13 mouse cellular contexts compared by ENCODE assay signal in genomic region chr12:16277567-16278332, GRCm38 (mm10).
A peak's percentile ranks its signal among the peaks of the same experiment; 100 is the strongest.
DNase-seq lines count a peak whose midpoint lies in the region; ATAC-seq and TF ChIP-seq lines count a peak whose summit lies in the region.
"Had no signal": no experiment of that assay in that cellular context is flagged by ENCODE, and none has a peak within 500 bp of the region (broad histone marks: within the 10 kb centered on the region; RNA-seq: fewer than 3 reads in every experiment).

No protein-coding gene starts in this region.

- H3K27me3 ChIP-seq in kidney, postnatal 0 days (ENCODE audit: insufficient read depth, low read length): no peaks in the 10 kb centered on the region
- H3K27me3 ChIP-seq in kidney, embryonic 16.5 days (ENCODE audit: insufficient read depth, low read length): no peaks in the 10 kb centered on the region
- H3K27me3 ChIP-seq in embryonic facial prominence, embryonic 14.5 days (replicated peaks; ENCODE audit: control insufficient read depth, insufficient read depth, low read length): no peaks in the 10 kb centered on the region
- no peaks in the 10 kb centered on the region for H3K27me3 ChIP-seq in midbrain, embryonic 14.5 days (ENCODE audit: control insufficient read depth, insufficient read depth, low read length)
- H3K27me3 ChIP-seq: CH12.LX; embryonic facial prominence, embryonic 13.5 days; heart, embryonic 15.5 days had no signal

- H3K27ac ChIP-seq in kidney, postnatal 0 days: no peak overlapping the region
- no peak overlapping the region for H3K27ac ChIP-seq in kidney, embryonic 16.5 days (ENCODE audit: low read length)
- no peak overlapping the region for H3K27ac ChIP-seq in embryonic facial prominence, embryonic 14.5 days (replicated peaks; ENCODE audit: low read depth, low read length)
- H3K27ac ChIP-seq in midbrain, embryonic 14.5 days (replicated peaks; ENCODE audit: low read depth, low read length): no peak overlapping the region
- H3K27ac ChIP-seq: embryonic facial prominence, embryonic 13.5 days; heart, embryonic 15.5 days; macrophage had no signal

- no peak overlapping the region for H3K4me3 ChIP-seq in kidney, postnatal 0 days (replicated peaks; ENCODE audit: low read depth, low read length)
- H3K4me3 ChIP-seq in kidney, embryonic 16.5 days (ENCODE audit: low read length): no peak overlapping the region
- no peak overlapping the region for H3K4me3 ChIP-seq in embryonic facial prominence, embryonic 14.5 days (ENCODE audit: low read depth, low read length)
- H3K4me3 ChIP-seq in midbrain, embryonic 14.5 days (replicated peaks; ENCODE audit: low read depth, low read length): no peak overlapping the region
- H3K4me3 ChIP-seq: embryonic facial prominence, embryonic 13.5 days; heart, embryonic 15.5 days had no signal

- no peak for TF ChIP-seq CTCF in kidney, postnatal 0 days (IDR thresholded peaks at IDR 0.05; ENCODE audit: low read depth)

- DNase-seq in kidney, postnatal 0 days (ENCODE audit: low spot score): peak; percentile 39
- DNase-seq in R1 (ENCODE audit: low read depth, low spot score): peak; percentile 86
- peak; percentile 60 for DNase-seq in embryonic facial prominence, embryonic 14.5 days (ENCODE audit: low spot score)
- peak; percentile 26 for DNase-seq in midbrain, embryonic 14.5 days
- DNase-seq in left cerebral cortex, adult 9 months (ENCODE audit: low spot score in 2 of 2): no peak
- no peak for DNase-seq in thymus, postnatal 4 days
- DNase-seq in gastrocnemius, adult 18-20 months (ENCODE audit: low spot score): no peak

- WGBS in kidney, postnatal 0 days: 76% methylated on average over 4 of the region's 4 CpGs
- WGBS in kidney, embryonic 16.5 days: 71% methylated on average over 4 of the region's 4 CpGs
- 75% methylated on average over 4 of the region's 4 CpGs for whole genome bisulfite sequencing in embryonic facial prominence, embryonic 14.5 days
- WGBS in midbrain, embryonic 14.5 days: 27% methylated on average over 4 of the region's 4 CpGs

- no peak overlapping the region for H3K4me2 ChIP-seq in kidney, postnatal 0 days (ENCODE audit: low read length)
- H3K4me2 ChIP-seq in kidney, embryonic 16.5 days (replicated peaks; ENCODE audit: low read depth, low read length): no peak overlapping the region
- no peak overlapping the region for H3K4me2 ChIP-seq in embryonic facial prominence, embryonic 14.5 days (ENCODE audit: low read depth, low read length)
- no peak overlapping the region for H3K4me2 ChIP-seq in midbrain, embryonic 14.5 days (ENCODE audit: low read length)
- H3K4me2 ChIP-seq: embryonic facial prominence, embryonic 13.5 days; heart, embryonic 15.5 days; liver, embryonic 11.5 days had no signal

- H3K4me1 ChIP-seq in kidney, postnatal 0 days (replicated peaks; ENCODE audit: insufficient read depth, low read length): no peaks in the 10 kb centered on the region
- no peaks in the 10 kb centered on the region for H3K4me1 ChIP-seq in kidney, embryonic 16.5 days (ENCODE audit: insufficient read depth, low read length)
- H3K4me1 ChIP-seq in embryonic facial prominence, embryonic 14.5 days (ENCODE audit: control insufficient read depth, insufficient read depth, low read length): no peaks in the 10 kb centered on the region
- no peaks in the 10 kb centered on the region for H3K4me1 ChIP-seq in midbrain, embryonic 14.5 days (ENCODE audit: control insufficient read depth, insufficient read depth, low read length)
- H3K4me1 ChIP-seq: embryonic facial prominence, embryonic 13.5 days had no signal

- no peaks in the 10 kb centered on the region for H3K36me3 ChIP-seq in kidney, postnatal 0 days (ENCODE audit: insufficient read depth, low read length)
- no peaks in the 10 kb centered on the region for H3K36me3 ChIP-seq in kidney, embryonic 16.5 days (ENCODE audit: insufficient read depth, low read length)
- no peaks in the 10 kb centered on the region for H3K36me3 ChIP-seq in embryonic facial prominence, embryonic 14.5 days (ENCODE audit: control insufficient read depth, insufficient read depth, low read length)
- no peaks in the 10 kb centered on the region for H3K36me3 ChIP-seq in midbrain, embryonic 14.5 days (ENCODE audit: control insufficient read depth, insufficient read depth, low read length)
- H3K36me3 ChIP-seq: embryonic facial prominence, embryonic 13.5 days; heart, embryonic 15.5 days had no signal

- H3K9ac ChIP-seq in kidney, postnatal 0 days (ENCODE audit: low read depth, low read length): no peak overlapping the region
- no peak overlapping the region for H3K9ac ChIP-seq in kidney, embryonic 16.5 days (replicated peaks; ENCODE audit: low read length)
- no peak overlapping the region for H3K9ac ChIP-seq in embryonic facial prominence, embryonic 14.5 days (ENCODE audit: low read depth, low read length)
- H3K9ac ChIP-seq in midbrain, embryonic 14.5 days (replicated peaks; ENCODE audit: low read length): no peak overlapping the region
- H3K9ac ChIP-seq: embryonic facial prominence, embryonic 13.5 days; heart, embryonic 15.5 days had no signal

- ATAC-seq in kidney, postnatal 0 days (replicated peaks; ENCODE audit: low FRiP score, low read depth): no peak
- no peak for ATAC-seq in kidney, embryonic 16.5 days (ENCODE audit: low FRiP score, low TSS enrichment)
- peak; percentile 68; the same call in 1 of the 2 replicates for ATAC-seq in embryonic facial prominence, embryonic 14.5 days (ENCODE audit: low read depth)
- peak; percentile 48; the same call in 1 of the 2 replicates for ATAC-seq in midbrain, embryonic 14.5 days (ENCODE audit: low FRiP score, low TSS enrichment)

- H3K9me3 ChIP-seq in kidney, postnatal 0 days (replicated peaks; ENCODE audit: low read length): no peaks in the 10 kb centered on the region
- H3K9me3 ChIP-seq in kidney, embryonic 16.5 days (ENCODE audit: low read length): no peaks in the 10 kb centered on the region
- no peaks in the 10 kb centered on the region for H3K9me3 ChIP-seq in embryonic facial prominence, embryonic 14.5 days (ENCODE audit: control insufficient read depth, low read length)
- H3K9me3 ChIP-seq in midbrain, embryonic 14.5 days (ENCODE audit: control insufficient read depth, low read length): no peaks in the 10 kb centered on the region
- H3K9me3 ChIP-seq: embryonic facial prominence, embryonic 13.5 days; heart, embryonic 15.5 days had no signal

Comparison
In these comparisons a context has a peak if more than half of its experiments do, and no peak if none do; other contexts are left out.
1. ATAC-seq: peak in embryonic facial prominence, embryonic 14.5 days (single experiment) and midbrain, embryonic 14.5 days (single experiment); none in kidney, postnatal 0 days (single experiment) and kidney, embryonic 16.5 days (single experiment).
2. DNase-seq: peak in kidney, postnatal 0 days (single experiment), R1 (single experiment), embryonic facial prominence, embryonic 14.5 days (single experiment) and midbrain, embryonic 14.5 days (single experiment); none in left cerebral cortex, adult 9 months (0 of 2), thymus, postnatal 4 days (single experiment) and gastrocnemius, adult 18-20 months (single experiment).